Mouse (Mus musculus): ENCODE data around the gene Uevld.

Gene Uevld

DNA sequence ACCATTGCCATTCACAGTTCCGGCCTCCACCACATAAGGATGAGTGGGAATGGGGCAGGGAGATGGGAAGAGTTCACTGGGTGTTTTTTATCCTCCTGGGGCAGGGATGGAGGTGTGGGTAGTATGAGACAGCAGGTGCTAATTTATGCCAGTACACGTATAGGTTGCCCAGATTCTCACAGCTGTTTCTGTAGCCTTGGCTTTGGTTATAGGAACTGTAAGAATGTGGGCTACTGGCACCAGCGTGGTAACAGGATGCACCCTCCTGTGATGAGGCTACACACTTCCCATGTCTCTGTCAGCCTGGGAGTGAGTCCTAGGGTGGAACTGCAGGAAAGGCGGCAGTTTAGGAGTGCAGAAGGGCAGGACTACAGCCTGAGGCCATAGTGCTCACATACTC lies 81.5 kb downstream of the Uevld start:
- no peak for DNase-seq (ENCODE audit: low spot score in 2 of 2)

Data from urinary bladder, postnatal 36 days (tissue).